Mouse (Mus musculus): ENCODE measurements around the gene Armc9.

GRCm38 (mm10) chr1:86188271-86188670, 33.7 kb downstream of the Armc9 start:
- TF ChIP-seq EP300 (IDR thresholded peaks at IDR 0.05; ENCODE audit: low read depth) (no peak), CTCF (IDR thresholded peaks at IDR 0.05; ENCODE audit: low read depth) (no peak)
